Mouse (Mus musculus) lung, postnatal 4 days (tissue): ENCODE measurements around the gene Aspdh.

Experiments used
- DNase-seq, 2 experiments: peaks; one replicate each; pipeline ENCODE4 v3.0.0; 2021

The Aspdh gene

GRCm38 (mm10) chr7:44472961-44473646 is 7.9 kb downstream of the Aspdh start:
- DNase-seq = peak in 1 of 2 experiments; percentile 39

GRCm38 (mm10) chr7:44474419-44474818 is 9.2 kb downstream of the Aspdh start:
- DNase-seq = peak in 1 of 2 experiments; percentile 26

GRCm38 (mm10) chr7:44475046-44475614 is 9.9 kb downstream of the Aspdh start:
- DNase-seq = peak in 1 of 2 experiments; percentile 18

- DNase-seq = no peak
Observed at GRCm38 (mm10) chr7:44482836-44483435, 17.7 kb downstream of the Aspdh start.

- peak in 1 of 2 experiments; percentile 4 for DNase-seq
Observed at GRCm38 (mm10) chr7:44484109-44484508, 18.9 kb downstream of the Aspdh start.

GRCm38 (mm10) chr7:44484841-44485571 is 19.8 kb downstream of the Aspdh start:
- DNase-seq = peak; percentile 59 to 80

- peak in 1 of 2 experiments; percentile 12 for DNase-seq
Observed at GRCm38 (mm10) chr7:44485572-44486195, 20.5 kb downstream of the Aspdh start.

- DNase-seq = peak in 1 of 2 experiments; percentile 12
Observed at GRCm38 (mm10) chr7:44486927-44487575, 21.9 kb downstream of the Aspdh start.

GRCm38 (mm10) chr7:44487936-44488335 is 22.7 kb downstream of the Aspdh start:
- peak in 1 of 2 experiments; percentile 13 for DNase-seq

- peak in 1 of 2 experiments; percentile 19 for DNase-seq
Observed at GRCm38 (mm10) chr7:44488545-44488944, 23.4 kb downstream of the Aspdh start.

- DNase-seq = peak in 1 of 2 experiments; percentile 18
Observed at GRCm38 (mm10) chr7:44490281-44490680, 25.1 kb downstream of the Aspdh start.

- peak in 1 of 2 experiments; percentile 15 for DNase-seq
Observed at GRCm38 (mm10) chr7:44491391-44491790, 26.2 kb downstream of the Aspdh start.

- DNase-seq = no peak
Observed at GRCm38 (mm10) chr7:44492166-44492826, 27.1 kb downstream of the Aspdh start.

GRCm38 (mm10) chr7:44494681-44495080 is 29.5 kb downstream of the Aspdh start:
- no peak for DNase-seq

- DNase-seq = no peak
Observed at GRCm38 (mm10) chr7:44495086-44495485, 29.9 kb downstream of the Aspdh start.

GRCm38 (mm10) chr7:44495992-44496770 is 31.0 kb downstream of the Aspdh start, which contains the start of the genes Emc10 and Fam71e1:
Emc10 (minus strand) TSS chr7:44496529.
Fam71e1 (plus strand) TSS chr7:44496581.
- DNase-seq = peak; percentile 98

- no peak for DNase-seq
Observed at GRCm38 (mm10) chr7:44496771-44497109, 31.5 kb downstream of the Aspdh start.

GRCm38 (mm10) chr7:44497361-44498055 is 32.3 kb downstream of the Aspdh start:
- DNase-seq = peak in 1 of 2 experiments; percentile 25

GRCm38 (mm10) chr7:44498922-44499321 is 33.7 kb downstream of the Aspdh start:
- peak in 1 of 2 experiments; percentile 5 for DNase-seq

GRCm38 (mm10) chr7:44500046-44500445 is 34.9 kb downstream of the Aspdh start:
- peak in 1 of 2 experiments; percentile 20 for DNase-seq
